Mouse (Mus musculus) forebrain, postnatal 0 days (tissue): ENCODE results near the gene Ephb3. TPM values are rescaled to one million over a fixed set of nuclear protein-coding genes. Genes with fewer than 3 reads are reported as not detected.
"Not testable (repeated sequence)": the region's sequence is repeated elsewhere in the genome, so short reads cannot be mapped to it uniquely, and the experiment has no call there.

ENCODE experiments used
- ATAC-seq: fragments of 200-750 bp; cut with Nextera tagmentation; 2 replicates; pipeline ENCODE4 v1.8.0; 2017; ENCODE audit warnings: mild to moderate bottlenecking, moderate library complexity
- DNase-seq: peaks from one replicate; pipeline ENCODE4 v3.0.0-alpha.2; 2015
- H3K27ac ChIP-seq: fragments of 300-500 bp; sonication (generic); 2 replicates; pipeline ENCODE4 v1.5.1; 2014; ENCODE audit warnings: low read depth, mild to moderate bottlenecking, antibody characterized with exemption, low read length, moderate library complexity, mixed read lengths
- H3K27me3 ChIP-seq: fragments of 300-500 bp; sonication (generic); 2 replicates; pipeline ENCODE4 v1.6.1; 2014; ENCODE audit warnings: mild to moderate bottlenecking, low read length, mixed read lengths; ENCODE audit not compliant: insufficient read depth
- H3K36me3 ChIP-seq: fragments of 300-500 bp; sonication (generic); 2 replicates; pipeline ENCODE4 v1.6.1; 2014; ENCODE audit warnings: mild to moderate bottlenecking, moderate library complexity; ENCODE audit not compliant: insufficient read depth
- H3K4me1 ChIP-seq: fragments of 300-500 bp; sonication (generic); 2 replicates; pipeline ENCODE4 v1.6.1; 2014; ENCODE audit warnings: antibody characterized with exemption; ENCODE audit not compliant: insufficient read depth
- H3K4me2 ChIP-seq: fragments of 300-500 bp; sonication (generic); 2 replicates; pipeline ENCODE4 v1.6.1; 2014; ENCODE audit warnings: low read depth, mild to moderate bottlenecking, moderate library complexity
- H3K4me3 ChIP-seq: fragments of 300-500 bp; sonication (generic); 2 replicates; pipeline ENCODE4 v1.5.1; 2014; ENCODE audit warnings: low read depth, low read length, mixed read lengths
- H3K9ac ChIP-seq: fragments of 300-500 bp; sonication (generic); 2 replicates; pipeline ENCODE4 v1.6.1; 2014; ENCODE audit warnings: mild to moderate bottlenecking
- H3K9me3 ChIP-seq: fragments of 300-500 bp; sonication (generic); 2 replicates; pipeline ENCODE4 v1.6.1; 2016; ENCODE audit warnings: low read length
- CTCF ChIP-seq: sonication (generic); IDR thresholded peaks from 2 replicates; pipeline ENCODE4 v1.5.1; 2016; ENCODE audit warnings: antibody characterized with exemption, control low read depth, low read depth
- WGBS: fragments of 180-500 bp; shearing (Covaris S2); extraction: QIAGEN DNeasy Blood & Tissue Kit; methylation state at CpG from one replicate; pipeline ENCODE4 v1.1.7; 2014; 5-methylcytosine and 5-hydroxymethylcytosine counted together
- polyA plus RNA-seq: library from polyadenylated mRNA; unstranded; fragments of >200 nt; fragmentation: Nextera tagmentation; extraction: Ambion mirVana; gene quantifications from 2 replicates; pipeline ENCODE4 v1.2.1, GENCODE M21; 2015
- total RNA-seq: library from RNA; depleted of rRNA; stranded (reverse); fragments of >200 nt; gene quantifications from 2 replicates; pipeline ENCODE4 v1.2.3, GENCODE M21; 2014; rRNA removed

Gene Ephb3
- 10.1 and 11.3 TPM in 2 replicates for total RNA-seq
- polyA plus RNA-seq: 3.3 and 5.8 TPM in 2 replicates

- H3K9ac ChIP-seq: peak within 1 kb of the TSS; percentile 65
- H3K9me3 ChIP-seq: no peaks in the 10 kb centered on the region
- H3K4me1 ChIP-seq: no peaks in the 10 kb centered on the region
- 2% methylated on average over 48 of the region's 51 CpGs for WGBS
- DNase-seq: peak; percentile 99
- peak within 1 kb of the TSS; percentile 66; the same call in 1 of the 2 replicates for H3K27ac ChIP-seq
- peak; percentile 97 for ATAC-seq
- H3K4me2 ChIP-seq: peak within 1 kb of the TSS; percentile 71
- peak within 1 kb of the TSS; percentile 68 for H3K4me3 ChIP-seq
- H3K27me3 ChIP-seq: no peaks in the 10 kb centered on the region
- peak; percentile 90 for TF ChIP-seq CTCF
- H3K36me3 ChIP-seq: no peaks in the 10 kb centered on the region
Measured at GRCm38 (mm10) chr16:21204367-21205092, at the start of gene Ephb3. TSS of gene Ephb3 (plus strand) at chr16:21204755.

- not testable (repeated sequence) for DNase-seq, H3K9me3 ChIP-seq, H3K9ac ChIP-seq, H3K4me1 ChIP-seq, H3K36me3 ChIP-seq, H3K27me3 ChIP-seq, H3K4me2 ChIP-seq, H3K4me3 ChIP-seq, H3K27ac ChIP-seq, ATAC-seq
Measured at GRCm38 (mm10) chr16:21156261-21156660, 48.3 kb upstream of the Ephb3 start.

- not testable (repeated sequence) for H3K9ac ChIP-seq, DNase-seq, H3K9me3 ChIP-seq, H3K36me3 ChIP-seq, H3K27me3 ChIP-seq, H3K4me2 ChIP-seq, H3K4me3 ChIP-seq, H3K27ac ChIP-seq, H3K4me1 ChIP-seq, ATAC-seq
- 85% methylated on average over 1 of the region's 1 CpGs for WGBS
Measured at GRCm38 (mm10) chr16:21159226-21159625, 45.3 kb upstream of the Ephb3 start.

GRCm38 (mm10) chr16:21163423-21163822 lies 41.1 kb upstream of the Ephb3 start:
- H3K4me1 ChIP-seq, H3K9ac ChIP-seq, H3K27me3 ChIP-seq, H3K9me3 ChIP-seq, H3K36me3 ChIP-seq, H3K27ac ChIP-seq, H3K4me2 ChIP-seq, ATAC-seq, DNase-seq, H3K4me3 ChIP-seq: not testable (repeated sequence)
- 93% methylated on average over 3 of the region's 3 CpGs for whole genome bisulfite sequencing

- not testable (repeated sequence) for H3K4me1 ChIP-seq, H3K9ac ChIP-seq, H3K36me3 ChIP-seq, H3K4me2 ChIP-seq, H3K9me3 ChIP-seq, H3K4me3 ChIP-seq, H3K27me3 ChIP-seq, H3K27ac ChIP-seq
- TF ChIP-seq CTCF: peak; percentile 14; the same call in 1 of the 2 replicates
- ATAC-seq (peak; percentile 95), DNase-seq (peak; percentile 35)
- WGBS: 14% methylated on average over 17 of the region's 19 CpGs
Measured at GRCm38 (mm10) chr16:21165343-21166220, 39.0 kb upstream of the Ephb3 start.

- no peak overlapping the region for H3K4me2 ChIP-seq
- no peak overlapping the region for H3K4me3 ChIP-seq
- no peak for ATAC-seq
- H3K36me3 ChIP-seq: no peaks in the 10 kb centered on the region
- no peaks in the 10 kb centered on the region for H3K9me3 ChIP-seq
- DNase-seq: no peak
- 90% methylated on average over 13 of the region's 13 CpGs for WGBS
- H3K9ac ChIP-seq: no peak overlapping the region
- H3K27ac ChIP-seq: no peak overlapping the region
- no peaks in the 10 kb centered on the region for H3K27me3 ChIP-seq
- H3K4me1 ChIP-seq: no peaks in the 10 kb centered on the region
- no peak for TF ChIP-seq CTCF
Measured at GRCm38 (mm10) chr16:21168730-21169129, 35.8 kb upstream of the Ephb3 start.

GRCm38 (mm10) chr16:21175236-21175635 lies 29.3 kb upstream of the Ephb3 start:
- no peaks in the 10 kb centered on the region for H3K27me3 ChIP-seq
- ATAC-seq (no peak), DNase-seq (no peak)
- no peaks in the 10 kb centered on the region for H3K9me3 ChIP-seq
- WGBS: no CpG with 5 or more reads among the region's 1 CpGs
- H3K27ac ChIP-seq: no peak overlapping the region
- no peak overlapping the region for H3K4me2 ChIP-seq
- TF ChIP-seq CTCF: no peak
- no peak overlapping the region for H3K4me3 ChIP-seq
- no peaks in the 10 kb centered on the region for H3K4me1 ChIP-seq
- no peak overlapping the region for H3K9ac ChIP-seq
- no peaks in the 10 kb centered on the region for H3K36me3 ChIP-seq
